Mouse (Mus musculus) MEL (cell line): Measurements from ENCODE around the gene Gramd4.

Source experiments
- MAFK ChIP-seq: IDR thresholded peaks from 2 replicates; pipeline ENCODE4 v1.6.1; 2011; ENCODE audit warnings: low read depth, mild to moderate bottlenecking, low read length, improper control_type of control experiment, borderline replicate concordance
- ZC3H11A ChIP-seq: IDR thresholded peaks from 2 replicates; pipeline ENCODE4 v1.6.1; 2012; ENCODE audit warnings: low read depth, mild to moderate bottlenecking, inconsistent platforms, low read length, improper control_type of control experiment

DNA sequence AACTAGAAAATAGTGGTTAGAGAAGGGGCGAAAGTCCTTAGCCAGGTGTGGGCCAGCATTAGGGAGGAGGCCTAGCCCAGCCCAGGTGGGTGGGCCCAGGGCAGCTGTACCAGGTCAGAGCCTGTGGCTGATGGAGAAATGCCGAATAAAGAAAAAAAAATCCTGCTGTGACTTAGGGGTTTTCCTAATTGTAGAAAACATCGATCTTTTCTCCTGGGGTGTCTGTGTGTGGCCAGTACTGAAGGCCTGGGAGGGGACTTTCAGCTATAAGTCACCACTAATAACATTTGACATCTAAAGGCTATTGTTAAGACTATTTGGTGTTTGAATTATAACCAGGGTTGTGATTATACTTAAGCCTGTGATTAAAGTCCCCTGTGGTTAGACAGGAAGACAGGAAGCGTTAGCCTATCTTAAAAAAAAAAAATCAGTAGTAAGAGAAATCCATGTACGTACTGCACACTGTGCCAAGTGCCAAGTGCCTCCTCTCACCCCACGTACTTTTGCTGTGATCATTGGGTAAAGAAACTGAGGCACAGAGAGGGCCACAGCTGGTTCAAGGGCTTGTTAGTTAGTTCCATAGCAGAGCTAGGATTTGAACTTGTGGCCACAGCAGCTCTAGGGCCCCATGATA lies 4.5 kb downstream of the Gramd4 start:
- TF ChIP-seq MAFK (no peak), ZC3H11A (no peak)
